Mouse (Mus musculus) forebrain, embryonic 11.5 days (tissue): Measurements from ENCODE around the gene Inafm1. TPM values are rescaled to one million over a fixed set of nuclear protein-coding genes. Genes with fewer than 3 reads are reported as not detected.
A peak's percentile ranks its signal among the peaks of the same experiment; 100 is the strongest.
"Not testable (repeated sequence)": the region's sequence is repeated elsewhere in the genome, so short reads cannot be mapped to it uniquely, and the experiment has no call there.

Experiments
- ATAC-seq: fragments of 200-750 bp; cut with Nextera tagmentation; replicated peaks from 2 replicates; pipeline ENCODE4 v1.8.0; 2017; ENCODE audit warnings: moderate TSS enrichment; ENCODE audit not compliant: low FRiP score
- DNase-seq: peaks from one replicate; pipeline ENCODE4 v3.0.0-alpha.2; 2017; ENCODE audit warnings: low spot score
- H3K27ac ChIP-seq: fragments of 300-500 bp; sonication (generic); 2 replicates; pipeline ENCODE4 v1.5.1; 2014; ENCODE audit warnings: low read depth, low read length
- H3K27me3 ChIP-seq: fragments of 300-500 bp; sonication (generic); 2 replicates; pipeline ENCODE4 v1.6.1; 2014; ENCODE audit warnings: mild to moderate bottlenecking, low read length, mixed read lengths; ENCODE audit not compliant: control insufficient read depth, insufficient read depth
- H3K36me3 ChIP-seq: fragments of 300-500 bp; sonication (generic); 2 replicates; pipeline ENCODE4 v1.6.1; 2014; ENCODE audit warnings: mild to moderate bottlenecking, low read length, moderate library complexity, mixed read lengths; ENCODE audit not compliant: control insufficient read depth, insufficient read depth
- H3K4me1 ChIP-seq: fragments of 300-500 bp; sonication (generic); replicated peaks from 2 replicates; pipeline ENCODE4 v1.6.1; 2014; ENCODE audit warnings: low read length, mixed read lengths; ENCODE audit not compliant: control insufficient read depth, insufficient read depth
- H3K4me2 ChIP-seq: fragments of 300-500 bp; sonication (generic); 2 replicates; pipeline ENCODE4 v1.6.1; 2014; ENCODE audit warnings: low read depth, mild to moderate bottlenecking, low read length, moderate library complexity, mixed read lengths; ENCODE audit not compliant: severe bottlenecking
- H3K4me3 ChIP-seq: fragments of 300-500 bp; sonication (generic); 2 replicates; pipeline ENCODE4 v1.5.1; 2014; ENCODE audit warnings: low read depth, low read length
- H3K9ac ChIP-seq: fragments of 300-500 bp; sonication (generic); 2 replicates; pipeline ENCODE4 v1.6.1; 2014; ENCODE audit warnings: low read length
- H3K9me3 ChIP-seq: fragments of 300-500 bp; sonication (generic); 2 replicates; pipeline ENCODE4 v1.6.1; 2016; ENCODE audit warnings: low read length, mixed read lengths; ENCODE audit not compliant: control insufficient read depth
- WGBS: fragments of 180-500 bp; shearing (Covaris S2); extraction: QIAGEN DNeasy Blood & Tissue Kit; methylation state at CpG from one replicate; pipeline ENCODE4 v1.1.7; 2014; 5-methylcytosine and 5-hydroxymethylcytosine counted together
- polyA plus RNA-seq: library from polyadenylated mRNA; unstranded; fragments of >200 nt; fragmentation: Nextera tagmentation; extraction: Ambion mirVana; gene quantifications from 2 replicates; pipeline ENCODE4 v1.2.1, GENCODE M21; 2014

The Inafm1 gene
- polyA plus RNA-seq, 1 experiment from 2014 or later: 11.6 TPM

DNA sequence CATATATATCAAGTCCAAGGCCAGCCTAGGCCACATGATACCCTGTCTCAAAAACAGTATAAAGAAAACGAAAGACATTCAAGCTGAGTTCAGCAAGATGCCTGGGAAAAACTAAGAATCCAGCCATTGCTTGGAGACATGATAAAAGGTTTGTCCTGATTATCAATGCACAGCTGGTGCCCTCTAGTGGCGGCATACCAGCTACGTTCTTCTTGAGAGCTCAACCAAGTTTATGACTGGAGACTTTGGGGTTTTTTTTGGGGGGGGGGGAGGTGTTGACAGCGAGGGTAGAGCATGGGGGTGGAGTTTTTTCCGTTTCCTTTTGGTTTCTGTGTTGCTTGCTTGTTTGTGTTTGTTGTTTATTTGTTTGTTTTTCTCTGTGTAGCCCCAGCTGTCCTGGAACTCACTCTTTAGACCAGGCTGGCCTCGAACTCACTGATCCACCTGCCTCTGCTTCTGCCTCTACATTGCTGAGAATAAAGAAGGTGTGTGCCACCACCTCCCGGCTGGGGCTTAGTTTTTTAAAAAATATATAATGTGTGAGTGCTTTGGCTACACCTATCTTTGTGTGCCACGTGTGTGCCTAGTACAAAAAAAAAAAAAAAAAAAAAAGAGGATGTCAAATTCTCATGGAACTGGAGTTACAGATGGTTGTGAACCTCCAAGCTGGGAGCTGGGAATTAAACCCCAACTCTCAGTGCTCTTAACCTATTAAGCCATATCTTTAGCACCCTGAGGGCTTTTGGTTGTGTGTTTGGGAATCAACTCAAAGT is 10.2 kb downstream of the Inafm1 start:
- H3K9ac ChIP-seq: no peak overlapping the region
- DNase-seq: peak; percentile 82
- no peaks in the 10 kb centered on the region for H3K9me3 ChIP-seq
- 30% methylated on average over 8 of the region's 8 CpGs for WGBS
- no peaks in the 10 kb centered on the region for H3K36me3 ChIP-seq
- no peaks in the 10 kb centered on the region for H3K4me1 ChIP-seq
- no peak overlapping the region for H3K27ac ChIP-seq
- H3K27me3 ChIP-seq: no peaks in the 10 kb centered on the region
- ATAC-seq: no peak
- no peak overlapping the region for H3K4me2 ChIP-seq
- H3K4me3 ChIP-seq: no peak overlapping the region

DNA sequence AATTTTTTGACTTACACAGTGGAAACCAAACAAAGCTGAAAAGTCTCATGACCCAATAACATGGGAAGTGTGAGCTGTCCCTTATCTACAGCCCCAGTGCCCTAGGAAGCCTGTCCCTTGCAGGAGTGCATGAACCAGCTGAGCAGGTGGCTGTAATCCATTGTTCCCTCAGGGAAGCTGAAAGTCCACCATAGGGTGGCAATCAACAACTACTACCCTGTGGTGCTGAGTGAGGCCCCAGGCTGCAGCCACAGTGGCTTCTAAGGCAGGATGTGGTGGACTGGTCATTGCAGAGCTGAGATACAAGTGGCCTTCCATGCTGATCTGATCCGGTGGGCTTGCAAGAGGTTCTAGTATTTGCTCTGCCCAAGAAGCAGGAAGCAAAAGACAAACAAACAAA is 12.3 kb downstream of the Inafm1 start:
- H3K9me3 ChIP-seq: no peaks in the 10 kb centered on the region
- no peaks in the 10 kb centered on the region for H3K4me1 ChIP-seq
- no peak overlapping the region for H3K9ac ChIP-seq
- H3K36me3 ChIP-seq: no peaks in the 10 kb centered on the region
- H3K27me3 ChIP-seq: no peaks in the 10 kb centered on the region
- 72% methylated on average over 1 of the region's 1 CpGs for WGBS
- DNase-seq (no peak), ATAC-seq (no peak)
- H3K4me2 ChIP-seq: no peak overlapping the region
- H3K27ac ChIP-seq: no peak overlapping the region
- H3K4me3 ChIP-seq: no peak overlapping the region

DNA sequence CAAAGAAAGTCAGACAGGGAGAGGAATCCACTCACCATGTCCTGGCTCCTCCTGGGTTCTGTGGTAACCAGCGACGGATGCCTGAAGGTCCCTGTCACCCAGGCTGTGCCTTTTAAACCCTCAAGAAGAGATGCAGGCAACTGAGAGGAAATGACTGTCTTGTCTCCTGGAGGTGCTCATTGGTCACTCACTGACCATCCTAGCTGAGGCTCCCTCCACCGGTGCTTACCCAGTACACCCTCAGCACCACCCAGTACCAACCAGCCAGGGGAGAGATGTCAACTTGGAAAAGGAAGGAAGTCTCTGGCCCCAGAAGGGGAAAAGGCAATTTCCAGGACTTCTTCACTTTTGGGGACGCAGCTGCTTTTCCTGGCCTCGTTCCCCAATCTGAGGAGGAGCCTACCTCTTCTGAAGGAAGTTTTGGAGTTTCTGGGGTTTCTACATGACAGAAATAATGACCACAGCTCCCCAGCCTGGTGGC is 14.3 kb downstream of the Inafm1 start, which contains the start of gene C5ar1:
Gene C5ar1, minus strand, starts transcription at position 431 of the 481 bp plus-strand sequence.
- no peak within 1 kb of the TSS for H3K27ac ChIP-seq
- H3K9ac ChIP-seq: no peak within 1 kb of the TSS
- H3K27me3 ChIP-seq: no peaks in the 10 kb centered on the region
- no peak for DNase-seq
- ATAC-seq: no peak
- H3K4me3 ChIP-seq: no peak within 1 kb of the TSS
- no peaks in the 10 kb centered on the region for H3K4me1 ChIP-seq
- H3K36me3 ChIP-seq: no peaks in the 10 kb centered on the region
- 87% methylated on average over 5 of the region's 5 CpGs for WGBS
- H3K4me2 ChIP-seq: no peak within 1 kb of the TSS
- no peaks in the 10 kb centered on the region for H3K9me3 ChIP-seq

DNA sequence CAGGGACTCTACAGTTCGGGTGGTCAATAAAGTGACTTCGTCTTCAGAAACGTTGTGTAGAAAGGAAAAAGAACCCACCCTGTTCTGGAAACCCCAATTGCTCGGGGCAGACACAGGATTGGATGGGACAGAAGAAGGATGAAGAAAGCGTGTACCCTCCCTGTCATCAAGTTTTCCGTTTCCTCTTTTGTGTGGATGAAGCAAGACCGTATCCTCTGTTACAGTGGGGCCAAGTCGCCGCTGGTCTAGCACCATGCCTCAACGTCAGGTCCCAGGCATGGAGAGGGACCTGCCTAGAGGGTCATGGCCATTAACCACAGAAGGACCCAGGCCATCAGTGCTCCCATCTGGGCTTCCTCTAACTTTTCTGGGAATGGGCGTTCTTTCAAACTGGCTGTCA is 15.6 kb downstream of the Inafm1 start:
- Histone ChIP-seq H3K9me3 (no peaks in the 10 kb centered on the region), H3K4me3 (no peak overlapping the region), H3K27ac (no peak overlapping the region), H3K27me3 (no peaks in the 10 kb centered on the region), H3K4me1 (no peaks in the 10 kb centered on the region), H3K9ac (no peak overlapping the region), H3K4me2 (no peak overlapping the region), H3K36me3 (no peaks in the 10 kb centered on the region)
- no peak for ATAC-seq
- 89% methylated on average over 11 of the region's 11 CpGs for WGBS
- DNase-seq: no peak

DNA sequence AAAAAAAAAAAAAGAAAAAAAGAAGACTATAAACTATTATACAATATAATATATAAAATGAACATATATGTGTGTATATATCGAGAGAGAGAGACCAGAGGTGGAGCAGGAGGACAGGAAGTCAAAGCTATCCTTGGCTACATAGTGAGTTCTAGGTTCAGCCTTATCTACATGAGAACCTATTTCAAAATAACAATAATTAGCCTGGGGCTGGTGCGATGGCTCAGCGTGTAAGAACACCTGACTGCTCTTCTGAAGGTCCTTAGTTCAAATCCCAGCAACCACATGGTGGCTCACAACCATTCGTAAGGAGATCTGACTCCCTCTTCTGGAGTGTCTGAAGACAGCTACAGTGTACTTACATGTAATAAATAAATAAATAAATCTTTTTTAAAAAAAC is 17.5 kb downstream of the Inafm1 start:
- not testable (repeated sequence) for H3K4me2 ChIP-seq, ATAC-seq, DNase-seq, H3K4me1 ChIP-seq, H3K9ac ChIP-seq, H3K4me3 ChIP-seq, H3K36me3 ChIP-seq, H3K27me3 ChIP-seq, H3K9me3 ChIP-seq, H3K27ac ChIP-seq
- WGBS: 85% methylated on average over 4 of the region's 4 CpGs

DNA sequence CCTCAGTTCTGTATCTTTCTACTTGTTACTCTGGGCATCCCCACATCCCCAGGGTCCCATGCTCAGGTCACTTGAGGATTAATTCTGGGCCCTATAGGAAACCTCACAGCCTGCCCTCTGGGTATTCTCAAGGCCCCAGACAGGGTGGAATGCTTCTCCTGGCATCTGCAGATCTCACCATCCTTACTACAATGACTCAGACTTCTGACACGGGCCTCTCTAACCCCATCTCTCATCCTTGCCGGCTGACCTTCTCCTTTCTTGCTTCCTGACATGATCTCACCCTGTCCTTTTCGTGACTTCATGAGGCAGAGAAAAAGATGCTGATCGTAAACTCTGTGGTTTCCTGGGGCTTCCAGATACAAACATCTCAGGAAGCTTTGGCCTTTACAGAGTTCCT is 19.2 kb downstream of the Inafm1 start:
- DNase-seq (no peak), ATAC-seq (no peak)
- H3K9me3 ChIP-seq: no peaks in the 10 kb centered on the region
- no peaks in the 10 kb centered on the region for H3K27me3 ChIP-seq
- H3K4me1 ChIP-seq: no peaks in the 10 kb centered on the region
- no peak overlapping the region for H3K27ac ChIP-seq
- 72% methylated on average over 4 of the region's 4 CpGs for WGBS
- no peak overlapping the region for H3K4me3 ChIP-seq
- no peak overlapping the region for H3K9ac ChIP-seq
- no peak overlapping the region for H3K4me2 ChIP-seq
- H3K36me3 ChIP-seq: no peaks in the 10 kb centered on the region

DNA sequence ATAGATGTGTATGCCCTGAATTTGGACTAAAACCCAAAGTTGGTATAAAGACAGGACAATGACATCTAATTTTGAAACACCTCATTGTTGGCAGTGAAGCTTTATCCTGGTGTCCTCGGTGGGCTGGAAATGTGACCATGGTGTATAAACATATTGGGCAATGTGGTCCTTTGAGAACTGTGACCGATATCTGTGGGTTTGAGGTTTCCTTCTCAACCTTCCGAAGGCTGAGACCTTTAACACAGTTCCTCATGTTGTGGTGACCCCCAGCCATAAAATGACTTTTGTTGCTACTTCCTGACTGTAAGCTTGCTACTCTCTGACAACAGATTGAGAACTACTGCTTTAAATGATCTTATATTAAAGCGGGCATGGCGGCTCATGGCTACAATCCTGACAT is 22.7 kb downstream of the Inafm1 start:
- DNase-seq: no peak

DNA sequence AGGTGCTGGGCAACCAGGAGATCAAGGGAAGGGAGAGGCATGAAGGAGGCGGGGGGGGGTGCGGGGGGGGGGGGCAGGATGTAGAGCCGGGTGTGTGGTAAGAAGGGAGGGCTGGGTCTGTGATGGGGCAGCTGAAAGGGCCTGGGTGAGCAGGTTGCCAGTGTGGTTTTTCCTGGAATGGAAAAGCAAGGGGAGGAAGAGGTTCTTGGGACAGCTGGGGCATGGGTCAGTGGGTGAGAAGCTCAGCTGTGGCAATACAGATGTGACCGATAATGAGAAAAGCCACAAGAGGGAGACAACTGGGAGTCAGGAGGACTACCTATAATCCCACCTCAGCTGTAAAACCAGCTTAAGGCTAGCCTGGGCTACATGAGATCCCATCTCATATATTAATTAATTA is 27.5 kb downstream of the Inafm1 start:
- Histone ChIP-seq H3K36me3 (no peaks in the 10 kb centered on the region), H3K4me1 (no peaks in the 10 kb centered on the region), H3K4me3 (no peak overlapping the region), H3K4me2 (no peak overlapping the region), H3K27me3 (no peaks in the 10 kb centered on the region), H3K27ac (no peak overlapping the region), H3K9me3 (no peaks in the 10 kb centered on the region), H3K9ac (no peak overlapping the region)
- ATAC-seq: no peak
- DNase-seq: no peak
- WGBS: 52% methylated on average over 2 of the region's 4 CpGs

More for the DNA sequence above, 22.7 kb downstream of the Inafm1 start:
- H3K4me2 ChIP-seq: no peak overlapping the region
- no peak overlapping the region for H3K9ac ChIP-seq
- no peaks in the 10 kb centered on the region for H3K27me3 ChIP-seq
- no peaks in the 10 kb centered on the region for H3K4me1 ChIP-seq
- H3K4me3 ChIP-seq: no peak overlapping the region
- H3K36me3 ChIP-seq: no peaks in the 10 kb centered on the region
- H3K27ac ChIP-seq: no peak overlapping the region
- no peak for ATAC-seq
- no peaks in the 10 kb centered on the region for H3K9me3 ChIP-seq
- 87% methylated on average over 5 of the region's 5 CpGs for WGBS

DNA sequence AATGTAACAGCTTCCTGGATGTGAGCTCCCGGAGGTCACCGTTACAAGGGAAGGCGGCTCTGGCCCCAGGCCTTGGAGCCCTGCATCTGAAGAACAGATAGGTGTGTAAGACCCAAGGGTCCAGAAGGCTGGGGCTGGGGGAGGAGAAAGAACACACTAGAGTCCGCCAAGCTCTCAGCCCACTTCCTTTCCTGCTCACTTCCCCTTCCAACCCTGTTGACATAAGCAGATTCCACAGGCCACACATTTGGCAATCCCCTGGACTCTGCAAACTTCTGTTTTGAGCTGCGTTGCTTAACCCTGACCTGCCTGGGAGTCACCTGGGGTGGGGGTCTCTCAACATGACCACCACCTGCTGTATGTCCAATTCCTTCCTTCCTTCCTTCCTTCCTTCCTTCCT is 29.4 kb downstream of the Inafm1 start, which contains the start of gene C5ar2:
Gene C5ar2, minus strand, starts transcription at position 88 of the 400 bp plus-strand sequence.
- Histone ChIP-seq H3K9ac (no peak within 1 kb of the TSS), H3K9me3 (no peaks in the 10 kb centered on the region), H3K36me3 (no peaks in the 10 kb centered on the region), H3K27ac (no peak within 1 kb of the TSS), H3K4me2 (no peak within 1 kb of the TSS), H3K27me3 (no peaks in the 10 kb centered on the region), H3K4me1 (no peaks in the 10 kb centered on the region), H3K4me3 (no peak within 1 kb of the TSS)
- ATAC-seq (no peak), DNase-seq (no peak)
- 83% methylated on average over 5 of the region's 5 CpGs for WGBS
